Mouse (Mus musculus) E14TG2a.4 (cell line): ENCODE measurements at regions not wholly inside any gene's neighbourhood (a gene's known extent, or its start where the extent isn't known, plus 50 kb on each side); places are given as distances from the start of the nearest gene placed in this dataset.

Experiments used
- CTCF ChIP-seq: conservative IDR thresholded peaks from 2 replicates; pipeline ENCODE4 v1.5.1; 2014; ENCODE audit warnings: low read length
- NANOG ChIP-seq: IDR thresholded peaks from 2 replicates; pipeline ENCODE4 v1.6.1; 2014; ENCODE audit warnings: borderline replicate concordance, low read length, mixed read lengths
- POU5F1 ChIP-seq: IDR thresholded peaks from 2 replicates; pipeline ENCODE4 v1.6.1; 2014; ENCODE audit warnings: low read length, borderline replicate concordance

- TF ChIP-seq CTCF: no peak
- TF ChIP-seq NANOG: no peak
- TF ChIP-seq POU5F1: no peak
These were observed 89.2 kb upstream of the Cops8 start for GRCm38 (mm10) chr1:90513442-90514070.
